Mouse (Mus musculus): Measurements from ENCODE around the gene Sept9.

Gene Sept9

DNA sequence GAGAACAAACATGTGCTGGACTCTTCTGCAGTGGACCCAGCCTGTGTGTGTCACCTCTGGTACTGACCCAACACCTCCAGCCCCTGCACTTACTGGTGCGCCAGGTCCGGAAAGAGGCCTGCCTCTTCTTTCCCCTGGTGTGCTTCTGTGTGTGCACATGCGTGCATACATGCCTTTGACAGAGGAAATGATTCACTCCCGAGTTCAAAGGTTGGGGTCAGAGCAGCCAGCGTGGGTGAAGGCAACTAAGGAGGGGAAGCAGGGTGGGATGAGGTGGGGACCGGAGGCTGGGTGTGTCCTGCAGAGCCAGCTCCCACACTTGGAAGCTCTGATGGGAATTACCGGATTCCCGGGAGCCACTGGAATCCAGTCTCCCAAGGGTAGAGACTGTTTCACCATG, 46.8 kb downstream of the Sept9 start:
- DNase-seq (ENCODE audit: low spot score), result no peak

DNA sequence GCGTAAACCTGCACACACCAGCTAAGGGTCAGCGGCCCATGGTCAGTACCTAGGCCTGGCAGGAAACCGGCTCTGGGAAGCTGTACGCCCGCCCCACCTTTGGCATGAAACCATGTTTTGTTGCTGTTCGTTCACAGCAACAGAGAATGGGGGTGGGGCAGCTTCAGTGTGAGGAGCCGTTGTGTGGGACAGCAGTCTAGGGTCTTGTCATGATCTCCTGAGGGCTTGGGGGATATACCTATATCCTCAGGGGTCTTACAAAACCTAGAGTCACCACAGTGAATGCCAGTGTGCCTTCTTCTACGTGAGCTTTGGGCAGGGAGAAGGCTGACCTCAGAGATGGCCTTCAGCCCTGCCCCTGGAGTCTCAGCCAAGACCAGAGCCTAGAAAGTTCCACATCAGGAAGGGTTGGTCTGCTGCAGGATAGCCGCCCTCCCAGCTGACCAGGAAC, 47.5 kb downstream of the Sept9 start:
- no peak for DNase-seq (ENCODE audit: low spot score)

DNA sequence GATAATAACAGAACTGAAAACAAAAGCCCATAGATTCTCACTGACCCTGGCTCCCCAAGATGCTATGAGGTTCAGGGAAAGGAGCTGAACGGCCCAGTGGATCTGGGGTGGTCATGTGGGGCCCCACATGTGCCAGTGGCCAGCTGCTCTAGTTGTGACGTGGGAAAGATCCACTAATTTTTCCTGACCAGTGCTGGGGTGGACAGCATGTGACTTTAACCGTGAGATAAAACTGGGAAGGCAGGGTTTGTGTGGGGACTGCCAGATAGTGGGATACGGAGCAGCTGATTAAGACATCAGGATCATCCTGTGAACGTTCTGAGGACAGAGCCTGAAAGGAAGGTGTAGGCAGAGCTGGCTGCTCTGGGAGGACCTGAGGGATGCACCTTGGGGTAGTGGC, 48.1 kb downstream of the Sept9 start:
- DNase-seq (ENCODE audit: low spot score), result no peak

DNA sequence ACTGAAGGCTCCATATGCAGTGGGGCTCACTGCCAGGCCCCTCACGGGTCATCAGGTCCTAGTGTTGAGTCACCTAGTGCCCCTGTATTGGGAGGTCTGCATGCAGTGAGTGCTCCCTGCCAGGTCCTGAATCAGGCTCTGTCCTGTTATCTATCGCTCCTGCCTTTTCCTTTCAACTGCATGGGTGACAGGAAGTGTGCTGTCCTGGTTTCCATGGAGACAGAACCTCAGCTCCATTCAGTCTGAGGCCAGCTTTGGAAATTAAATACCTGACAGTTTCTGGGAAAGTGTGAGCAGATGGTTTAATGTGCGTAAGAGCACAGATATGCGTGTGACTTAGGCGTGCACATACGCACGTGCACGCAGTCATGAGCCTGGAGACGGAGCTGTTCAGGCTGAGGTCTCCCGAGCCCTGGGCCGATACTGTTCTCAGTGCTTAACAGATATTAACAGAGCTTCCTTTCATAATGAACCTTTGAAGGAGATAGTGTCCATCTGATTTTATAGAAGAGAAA, 49.3 kb downstream of the Sept9 start:
- DNase-seq (ENCODE audit: low spot score), result no peak

DNA sequence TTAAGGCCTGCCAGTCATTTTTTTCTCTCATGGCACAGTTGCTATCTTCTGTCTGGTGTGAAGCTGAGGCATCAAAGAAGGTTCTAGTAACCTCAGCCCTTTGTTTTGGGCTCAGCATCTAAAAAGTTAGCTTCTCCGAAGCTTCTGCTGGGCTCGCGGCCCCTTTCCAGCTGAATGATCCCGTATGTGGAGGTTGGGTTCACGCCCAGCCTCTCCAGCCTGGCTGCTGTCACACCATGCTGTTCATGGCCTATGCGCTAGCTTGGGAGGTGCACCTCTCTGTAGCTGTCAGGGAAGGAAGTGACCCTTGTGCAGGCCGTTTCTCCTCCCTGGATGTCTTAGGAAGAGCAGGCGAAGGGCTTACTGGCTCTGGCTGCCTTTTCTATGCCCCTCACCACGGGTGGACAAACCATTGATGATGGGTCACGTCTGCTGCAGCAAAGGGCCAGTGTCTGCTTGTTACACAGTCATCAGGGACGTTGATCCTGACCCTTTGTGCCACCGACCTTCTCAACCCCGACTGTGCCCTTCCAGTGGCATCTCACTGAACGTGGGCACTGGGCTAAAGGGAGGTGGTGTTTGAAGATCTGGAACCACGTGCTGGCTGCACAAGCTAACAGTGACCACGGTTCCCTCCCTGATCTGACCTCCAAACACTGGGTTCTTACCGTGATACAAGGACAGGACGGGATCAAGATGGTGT, 50.0 kb downstream of the Sept9 start:
- DNase-seq (ENCODE audit: low spot score), result no peak

DNA sequence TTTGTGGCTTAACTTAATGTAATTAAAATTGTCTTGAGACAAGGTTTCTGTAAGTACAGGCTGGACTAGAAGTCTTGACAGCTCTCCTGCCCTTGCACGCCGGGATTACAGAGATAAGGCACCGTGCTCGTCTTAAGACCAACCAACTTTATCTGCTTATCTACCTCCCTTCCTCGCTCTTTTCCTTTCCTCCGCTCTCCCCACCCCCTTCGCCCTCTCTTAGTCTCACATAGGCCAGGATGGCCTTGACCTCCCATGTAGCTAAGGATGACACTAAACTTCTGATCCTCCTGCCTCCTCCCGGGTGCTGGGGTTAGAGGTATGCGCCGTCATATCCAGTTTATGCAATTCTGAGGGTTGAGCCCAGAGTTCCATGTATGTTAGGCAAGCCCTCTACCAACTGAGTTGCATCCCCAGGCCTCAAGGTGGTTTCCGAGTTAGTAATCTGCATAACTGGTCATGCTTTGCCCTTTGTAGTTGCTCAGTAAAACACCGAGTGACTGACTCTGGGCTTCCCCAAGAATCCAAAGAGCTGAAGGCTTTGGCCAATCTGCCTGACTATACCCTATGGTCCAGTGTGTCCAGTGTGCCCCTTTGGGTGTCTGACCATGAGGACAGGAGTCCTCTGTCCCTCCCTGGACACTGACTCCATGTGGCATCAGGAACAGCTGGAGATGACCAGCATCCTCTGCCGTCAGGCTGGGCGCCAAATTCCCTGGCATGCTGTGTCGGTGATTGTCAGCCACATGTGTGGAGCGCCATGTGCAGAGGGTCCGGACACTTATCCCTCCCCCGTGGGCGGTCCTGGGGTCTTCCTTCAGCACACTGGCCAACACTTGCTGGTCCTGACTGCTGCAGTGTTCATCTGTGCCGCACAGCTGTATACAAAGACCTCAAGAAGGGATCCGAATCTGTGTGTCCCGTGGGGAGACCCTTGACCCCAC, 50.8 kb downstream of the Sept9 start:
- DNase-seq (ENCODE audit: low spot score), result no peak

DNA sequence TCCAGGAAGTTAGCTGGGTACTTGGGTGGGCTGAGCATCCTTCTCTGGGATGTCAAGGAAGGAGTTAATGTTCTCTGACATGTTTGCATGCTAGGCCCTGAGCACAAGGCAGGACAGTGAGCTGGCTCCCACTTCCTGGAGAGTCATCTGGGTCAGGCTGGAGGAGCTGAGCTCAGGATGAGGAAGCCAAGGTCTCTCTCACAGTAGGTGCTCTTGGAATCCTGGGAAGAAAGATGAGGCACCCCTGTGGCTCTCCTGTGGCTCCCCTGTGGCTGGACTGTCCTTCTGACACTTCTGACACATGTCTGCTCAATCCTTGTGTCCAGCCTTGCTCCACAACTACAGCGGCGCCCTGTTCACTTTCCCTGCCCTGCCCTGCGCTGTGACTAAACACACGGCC, 52.3 kb downstream of the Sept9 start:
- DNase-seq (ENCODE audit: low spot score), result no peak

DNA sequence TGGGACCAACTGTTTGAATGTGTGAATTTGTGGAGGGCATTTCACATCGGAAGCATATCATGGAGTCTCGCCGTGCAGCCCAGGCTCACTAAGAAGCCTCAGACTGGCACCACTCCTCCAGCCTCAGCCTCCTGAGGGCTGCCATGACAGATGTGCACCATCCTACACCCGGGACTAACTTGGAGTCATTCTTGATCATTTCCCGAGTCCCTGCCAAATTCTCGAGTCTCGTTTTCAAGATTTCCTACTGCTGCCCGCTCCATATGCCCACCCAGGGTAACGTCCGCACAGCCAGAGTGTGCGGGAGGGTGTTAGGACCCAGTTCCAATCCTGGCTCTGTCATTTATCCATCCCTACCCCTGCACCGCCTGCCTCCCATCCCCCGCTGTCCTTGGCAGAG, 53.4 kb downstream of the Sept9 start:
- no peak for DNase-seq (ENCODE audit: low spot score)

DNA sequence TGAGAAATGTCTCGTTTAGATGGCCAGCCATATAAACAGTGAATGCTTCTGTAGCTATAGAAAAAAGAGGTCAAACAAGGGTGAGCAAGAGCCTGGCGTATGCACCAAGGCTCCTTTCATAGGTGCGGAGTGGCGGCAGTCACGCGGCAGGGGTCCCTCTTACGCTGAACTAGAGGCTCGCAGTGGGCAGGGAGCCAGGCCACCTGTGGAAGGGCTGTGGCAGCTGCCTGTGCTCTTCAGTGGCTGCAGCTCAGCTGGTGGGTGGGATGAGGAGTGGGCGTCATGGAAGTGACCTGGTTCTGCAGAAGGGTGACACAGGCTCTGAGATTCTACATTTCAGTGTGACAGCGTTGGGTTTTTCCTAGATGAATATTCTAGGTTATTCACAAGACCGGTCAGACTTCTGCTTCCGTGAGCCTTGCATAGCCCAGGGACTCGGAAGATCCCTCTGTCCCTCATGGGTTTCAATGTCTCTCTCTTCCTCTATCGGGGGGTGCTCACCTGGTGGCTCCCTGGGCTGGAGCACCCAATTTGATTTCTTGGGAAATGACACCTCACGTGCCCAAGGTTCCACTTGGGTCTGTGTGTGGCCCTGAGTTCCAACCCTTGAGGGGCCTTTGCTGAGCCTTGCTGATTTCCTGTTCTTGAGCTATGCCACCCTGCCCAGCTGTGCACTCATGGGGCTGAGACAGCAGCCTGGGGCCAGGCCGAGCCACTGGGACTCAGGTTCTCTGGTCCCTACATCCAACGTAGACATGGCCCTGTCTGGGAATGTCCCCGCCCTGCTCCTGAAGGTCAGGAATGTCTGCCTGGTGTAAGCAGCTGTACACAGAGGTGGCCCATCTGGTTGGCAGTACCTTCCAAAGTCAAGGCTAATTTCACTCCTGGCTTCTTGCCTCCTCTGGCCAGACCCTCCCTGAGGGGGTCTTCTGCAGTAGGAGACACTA, 55.0 kb downstream of the Sept9 start:
- DNase-seq (ENCODE audit: low spot score), result no peak

DNA sequence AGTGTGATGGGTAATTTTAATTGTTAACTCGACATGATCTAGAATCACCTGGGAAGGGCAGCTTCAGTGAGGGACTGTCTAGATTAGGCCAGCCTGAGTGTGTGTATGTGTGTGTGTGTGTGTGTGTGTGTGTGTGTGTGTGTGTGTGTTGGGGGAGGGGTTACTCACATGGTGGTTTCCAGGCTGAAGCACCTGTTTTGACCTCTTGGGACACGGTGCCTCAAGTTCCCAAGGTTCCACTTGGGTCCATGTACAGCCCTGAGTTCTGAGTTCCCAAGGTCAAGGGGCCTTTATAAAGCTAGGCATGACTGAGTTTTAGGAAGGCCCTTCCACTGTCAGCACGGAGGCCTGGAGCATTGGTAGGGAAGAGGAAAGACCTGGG, 55.6 kb downstream of the Sept9 start:
- no peak for DNase-seq (ENCODE audit: low spot score)

DNA sequence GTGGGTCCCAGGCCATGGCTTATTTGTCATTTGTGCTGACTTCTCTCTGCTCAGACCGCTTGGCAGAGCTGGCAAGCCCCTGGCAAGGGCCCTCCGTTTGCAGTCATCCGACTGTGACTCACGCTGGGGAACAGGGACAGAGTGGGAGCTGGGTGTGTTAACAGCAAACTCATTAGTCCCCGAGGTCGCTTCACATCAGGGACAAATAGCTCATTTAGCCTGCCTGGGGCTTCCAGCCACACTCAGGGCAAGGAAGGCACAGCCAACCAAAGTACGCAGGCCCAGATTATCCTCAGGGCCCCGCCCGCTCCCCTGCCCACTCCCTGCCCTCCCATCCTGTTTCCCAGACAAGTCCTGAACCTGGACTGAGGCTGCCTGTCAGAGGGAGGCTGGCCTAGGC, 56.6 kb downstream of the Sept9 start:
- DNase-seq (ENCODE audit: low spot score), result no peak

DNA sequence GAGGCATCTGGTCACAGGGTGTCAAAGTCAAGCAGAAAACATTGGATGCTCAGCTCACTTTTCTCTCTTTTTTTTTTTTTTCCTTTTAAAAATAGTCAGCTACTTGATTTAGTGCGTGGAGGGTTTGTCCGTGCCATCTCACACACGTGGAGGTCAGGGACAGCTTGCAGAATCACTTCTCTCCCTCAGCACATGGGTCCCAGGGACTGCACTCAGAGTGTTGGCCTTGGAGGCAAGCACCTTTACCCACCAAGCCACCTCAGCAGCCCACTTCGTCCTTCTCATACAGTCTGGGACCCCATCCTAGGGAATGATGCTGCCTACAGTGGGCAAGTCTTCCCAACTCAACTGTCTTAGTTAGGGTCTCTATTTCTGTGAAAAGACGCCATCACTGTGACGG, 57.4 kb downstream of the Sept9 start:
- DNase-seq (ENCODE audit: low spot score), result no peak

DNA sequence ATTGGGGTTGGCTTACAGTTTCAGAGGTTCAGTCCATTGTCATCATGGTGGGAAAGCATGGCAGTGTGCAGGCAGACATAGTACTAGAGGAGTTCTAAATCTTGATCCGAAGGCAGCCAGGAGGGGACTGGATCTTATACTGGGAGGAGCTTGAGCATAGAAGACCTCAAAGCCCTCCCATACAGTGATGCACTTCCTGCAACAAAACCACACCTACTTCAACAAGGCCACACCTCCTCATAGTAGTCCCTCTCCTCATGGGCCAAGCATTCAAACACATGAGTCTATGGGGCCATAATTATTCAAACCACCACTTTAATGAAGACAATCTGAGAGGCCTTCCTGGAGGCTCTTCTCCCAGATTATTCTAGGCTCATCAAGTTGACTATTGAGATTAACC, 57.8 kb downstream of the Sept9 start:
- no peak for DNase-seq (ENCODE audit: low spot score)

DNA sequence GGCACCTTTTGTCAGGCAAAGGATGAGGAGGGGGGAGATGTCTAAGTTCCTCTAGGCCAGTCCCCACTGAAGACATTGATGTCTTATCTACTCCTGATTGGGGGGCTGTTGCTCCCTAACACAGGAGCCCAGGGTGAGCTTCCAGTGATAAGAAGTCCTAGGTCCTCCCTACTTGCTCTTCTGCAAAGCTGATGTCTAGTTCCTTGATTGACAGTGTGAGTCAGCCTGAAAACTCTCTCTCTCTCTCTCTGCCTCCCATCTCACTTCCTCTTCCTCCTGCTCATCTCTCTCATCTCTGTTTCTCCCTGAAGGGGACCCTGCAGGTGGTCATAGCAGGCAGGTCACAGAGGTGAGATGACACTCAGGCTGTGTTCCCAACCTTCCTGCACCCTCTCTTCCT, 58.4 kb downstream of the Sept9 start:
- DNase-seq (ENCODE audit: low spot score), result no peak

DNA sequence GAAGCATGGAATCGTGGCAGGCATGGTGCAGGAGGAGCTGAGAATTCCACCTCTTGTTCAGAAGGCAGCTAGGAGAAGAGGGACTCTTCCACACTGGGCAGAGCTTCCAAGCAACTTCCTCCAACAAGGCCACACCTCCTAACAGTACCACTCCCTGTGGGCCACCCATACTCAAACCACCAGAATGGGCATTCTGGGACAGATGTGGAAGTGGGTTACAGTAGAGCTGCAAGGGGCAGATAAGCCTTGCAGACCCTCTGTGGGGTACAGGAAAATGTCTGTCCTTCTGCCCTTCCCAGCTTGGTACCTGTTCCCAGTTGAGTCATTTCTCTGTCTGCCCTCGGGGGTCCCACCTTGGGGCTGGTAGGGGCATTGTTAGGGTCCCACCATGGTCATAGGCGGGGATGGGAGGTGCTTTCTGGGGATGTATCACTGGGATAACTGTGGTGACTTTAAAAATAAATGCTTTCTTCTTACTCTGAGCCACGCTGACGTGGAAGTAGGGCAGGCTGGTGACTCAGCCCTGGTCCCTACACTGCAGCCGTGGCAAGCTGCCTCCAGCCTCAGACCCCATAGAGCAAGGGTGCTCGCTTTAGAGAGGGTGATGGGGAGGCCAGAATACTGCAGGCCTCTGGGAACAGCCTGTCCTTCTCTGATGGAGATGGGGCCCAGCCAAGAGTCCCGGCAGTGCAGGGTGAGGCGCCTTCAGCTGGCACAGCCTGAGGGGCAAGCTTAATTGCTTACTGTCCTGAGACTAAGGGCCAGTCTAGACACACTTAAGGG, 59.9 kb downstream of the Sept9 start:
- no peak for DNase-seq (ENCODE audit: low spot score)

DNA sequence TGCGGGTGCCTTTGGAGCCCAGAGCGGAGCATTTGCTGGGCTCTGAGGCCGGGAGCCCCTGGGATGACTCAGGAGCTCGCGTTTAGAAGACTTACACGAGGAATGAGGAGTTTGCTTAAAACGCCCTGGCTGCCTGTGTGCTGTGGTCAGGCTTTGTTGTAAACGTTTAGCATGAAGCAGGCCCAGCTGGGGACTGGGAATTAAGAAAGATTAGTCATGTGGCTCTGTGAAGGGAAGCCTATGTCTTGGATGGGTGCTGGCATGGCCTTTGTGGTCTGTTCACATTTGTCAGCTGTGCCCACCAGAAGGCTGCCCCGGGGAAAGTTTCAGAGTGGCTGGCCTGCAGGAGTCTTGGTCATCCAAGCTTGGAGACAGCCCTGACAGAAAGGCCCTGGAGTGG, 61.2 kb downstream of the Sept9 start:
- DNase-seq (ENCODE audit: low spot score), result no peak

DNA sequence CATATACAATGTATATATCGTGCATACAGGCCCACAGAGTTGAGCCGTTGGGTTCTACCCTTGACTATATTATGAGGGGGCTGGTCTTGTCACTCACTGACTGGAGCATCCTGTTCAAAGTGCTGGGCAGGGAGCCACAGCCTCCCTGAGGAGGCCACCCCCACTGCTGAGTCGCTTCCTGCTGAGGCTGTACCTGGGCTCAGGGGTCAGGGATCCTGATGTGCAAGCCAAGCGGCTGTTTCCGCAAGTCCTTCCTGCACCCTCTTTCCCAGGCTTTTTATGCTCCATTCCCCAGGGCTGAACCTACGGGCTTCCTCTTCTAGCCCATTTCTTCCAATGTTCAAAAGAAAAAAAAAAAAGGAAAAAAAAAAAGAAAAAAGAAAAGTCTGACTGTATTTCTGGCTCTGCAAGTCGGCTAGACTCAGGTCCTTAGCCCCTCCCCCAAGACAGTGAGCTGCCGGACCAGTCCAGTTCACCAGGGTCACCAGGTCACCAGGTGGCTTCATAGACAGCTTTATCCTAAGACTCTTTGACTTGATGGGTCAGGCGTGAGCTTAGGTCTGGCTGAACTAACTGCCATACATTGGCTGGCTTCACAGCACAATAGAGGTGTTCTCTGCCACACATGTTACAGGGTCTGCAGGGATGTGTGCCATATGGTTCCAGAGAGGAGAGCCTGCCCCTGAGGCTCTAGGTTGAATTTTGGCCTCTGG, 63.8 kb downstream of the Sept9 start:
- DNase-seq (ENCODE audit: low spot score), result no peak

DNA sequence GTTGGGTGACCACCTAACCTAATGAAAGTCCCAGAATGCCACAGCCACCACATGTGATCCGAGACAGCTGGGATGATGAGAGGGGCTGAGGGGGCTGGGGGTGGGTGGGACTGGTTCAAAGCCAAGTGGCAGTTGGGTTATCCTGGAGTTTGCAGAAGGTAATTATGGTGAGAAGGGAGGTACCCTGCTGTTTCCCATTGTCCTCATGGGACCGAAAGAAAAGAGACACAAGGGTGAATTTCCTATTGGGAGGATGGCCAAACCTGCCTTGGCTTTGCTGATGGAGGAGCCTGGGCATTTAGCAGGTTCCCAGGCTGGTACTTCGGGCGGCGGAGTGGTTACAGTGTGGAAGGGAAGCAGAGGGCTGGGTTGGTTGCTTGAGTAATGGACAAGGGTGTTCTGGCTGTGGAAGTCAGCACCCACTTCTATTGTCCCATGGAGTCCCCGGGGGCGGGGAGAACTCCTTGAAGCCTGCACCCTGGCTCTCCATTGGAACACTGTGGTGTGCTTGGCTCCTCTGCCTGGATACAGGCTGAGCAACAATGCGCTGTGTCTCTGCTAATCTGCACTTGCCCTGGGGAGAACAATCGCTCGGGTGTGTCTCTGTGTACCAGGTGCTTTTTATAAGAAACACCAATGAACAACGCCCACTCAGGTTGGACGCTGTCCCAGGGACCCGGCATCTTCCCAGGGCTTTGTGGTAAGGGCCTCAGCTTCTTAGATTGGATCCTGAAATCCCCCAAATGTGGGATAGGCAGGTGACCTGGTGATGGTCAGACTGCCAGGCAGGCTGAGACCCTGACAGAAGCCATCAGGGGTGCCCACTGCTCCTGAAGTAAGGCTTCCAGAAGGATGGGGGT, 64.9 kb downstream of the Sept9 start:
- no peak for DNase-seq (ENCODE audit: low spot score)

DNA sequence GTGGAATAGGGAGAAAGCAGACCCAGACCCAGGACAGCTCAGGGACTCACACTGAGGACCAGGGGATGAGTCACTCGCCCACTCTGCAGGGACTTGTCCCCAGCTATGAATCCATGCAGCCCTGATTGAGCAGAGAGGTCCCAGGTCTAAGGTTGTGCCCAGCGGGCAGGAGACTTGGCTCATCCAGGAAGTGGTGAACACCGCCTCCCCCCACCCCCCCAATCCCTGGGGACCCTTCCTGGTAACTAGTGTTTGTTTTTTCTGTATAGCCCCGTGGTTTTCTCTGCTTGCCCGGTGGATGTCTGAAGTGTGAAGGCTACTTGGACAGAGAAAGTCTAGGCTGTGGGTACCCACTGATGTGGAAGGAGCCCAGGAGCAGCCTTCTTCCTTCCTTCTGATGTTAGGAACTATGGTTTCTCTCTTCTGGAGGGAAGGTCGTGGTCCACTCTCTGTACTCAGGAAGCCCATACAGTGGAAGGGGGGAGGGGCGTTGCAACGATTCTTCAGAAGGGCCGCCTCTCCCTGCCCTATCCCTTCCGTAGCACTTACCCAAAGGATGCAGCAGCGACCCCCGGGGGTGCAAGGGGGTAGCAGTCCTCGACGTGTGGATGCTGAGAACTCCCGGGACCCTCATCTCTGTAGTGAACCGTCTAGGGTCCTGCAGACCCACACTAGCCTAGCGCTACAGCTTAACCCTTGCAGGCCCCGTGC, 66.0 kb downstream of the Sept9 start:
- DNase-seq (ENCODE audit: low spot score), result no peak
